Mouse (Mus musculus) neural tube, embryonic 15.5 days (tissue): ENCODE measurements at regions not wholly inside any gene's neighbourhood (a gene's known extent, or its start where the extent isn't known, plus 50 kb on each side); places are given as distances from the start of the nearest gene placed in this dataset.

ENCODE experiments used
- ATAC-seq: fragments of 200-750 bp; cut with Nextera tagmentation; 2 replicates; pipeline ENCODE4 v1.8.0; 2017; ENCODE audit warnings: mild to moderate bottlenecking, moderate TSS enrichment, moderate library complexity; ENCODE audit not compliant: low FRiP score
- H3K27ac ChIP-seq: fragments of 300-500 bp; sonication (generic); replicated peaks from 2 replicates; pipeline ENCODE4 v1.5.1; 2015; ENCODE audit warnings: mild to moderate bottlenecking, inconsistent platforms
- H3K27me3 ChIP-seq: fragments of 300-500 bp; sonication (generic); replicated peaks from 2 replicates; pipeline ENCODE4 v1.6.1; 2015; ENCODE audit warnings: inconsistent platforms
- H3K36me3 ChIP-seq: fragments of 300-500 bp; sonication (generic); 2 replicates; pipeline ENCODE4 v1.6.1; 2015; ENCODE audit warnings: inconsistent platforms
- H3K4me1 ChIP-seq: fragments of 300-500 bp; sonication (generic); 2 replicates; pipeline ENCODE4 v1.6.1; 2015; ENCODE audit warnings: inconsistent platforms
- H3K4me2 ChIP-seq: fragments of 300-500 bp; sonication (generic); 2 replicates; pipeline ENCODE4 v1.6.1; 2015; ENCODE audit warnings: inconsistent platforms, mild to moderate bottlenecking, moderate library complexity
- H3K4me3 ChIP-seq: fragments of 300-500 bp; sonication (generic); replicated peaks from 2 replicates; pipeline ENCODE4 v1.5.1; 2015; ENCODE audit warnings: mild to moderate bottlenecking, inconsistent platforms
- H3K9ac ChIP-seq: fragments of 300-500 bp; sonication (generic); replicated peaks from 2 replicates; pipeline ENCODE4 v1.6.1; 2015; ENCODE audit warnings: mild to moderate bottlenecking, inconsistent platforms
- H3K9me3 ChIP-seq: fragments of 300-500 bp; sonication (generic); replicated peaks from 2 replicates; pipeline ENCODE4 v1.6.1; 2016; ENCODE audit warnings: inconsistent platforms
- WGBS: fragments of 180-500 bp; shearing (Covaris S2); methylation state at CpG from one replicate; pipeline ENCODE4 v1.1.7; 2015; ENCODE audit warnings: mixed read lengths; 5-methylcytosine and 5-hydroxymethylcytosine counted together

- Histone ChIP-seq H3K9ac (no peak overlapping the region), H3K4me2 (no peak overlapping the region), H3K36me3 (no peaks in the 10 kb centered on the region), H3K4me1 (no peaks in the 10 kb centered on the region), H3K27me3 (no peaks in the 10 kb centered on the region), H3K27ac (no peak overlapping the region), H3K9me3 (no peaks in the 10 kb centered on the region), H3K4me3 (no peak overlapping the region)
- 84% methylated on average over 1 of the region's 1 CpGs for WGBS
- ATAC-seq, result no peak
Observed at GRCm38 (mm10) chr12:57926886-57927285, 284.7 kb upstream of the Sstr1 start.

DNA sequence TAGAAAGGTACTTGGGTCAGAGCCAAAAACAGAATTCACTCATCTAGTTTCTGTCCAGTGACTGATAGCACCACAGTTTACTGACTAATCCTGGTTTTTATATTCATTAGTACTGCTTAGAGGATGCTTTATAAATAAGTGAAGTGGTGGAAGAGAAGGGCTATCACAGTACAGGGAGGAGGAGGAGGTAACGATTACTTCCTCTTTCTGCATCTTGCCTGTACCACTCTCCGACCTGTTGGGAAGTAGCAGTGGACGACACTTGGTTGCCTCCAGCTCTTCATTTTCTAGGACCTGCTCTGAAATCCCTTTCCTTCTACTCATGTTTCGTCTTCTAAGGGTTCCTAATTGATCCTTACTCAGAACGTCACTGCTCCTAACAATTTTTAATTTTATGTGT is 283.5 kb upstream of the Sstr1 start:
- 93% methylated on average over 5 of the region's 5 CpGs for WGBS
- no peak overlapping the region for H3K27ac ChIP-seq
- no peak overlapping the region for H3K4me2 ChIP-seq
- H3K36me3 ChIP-seq, result no peaks in the 10 kb centered on the region
- H3K4me3 ChIP-seq, result no peak overlapping the region
- H3K9ac ChIP-seq, result no peak overlapping the region
- H3K9me3 ChIP-seq, result no peaks in the 10 kb centered on the region
- H3K27me3 ChIP-seq, result no peaks in the 10 kb centered on the region
- no peak for ATAC-seq
- H3K4me1 ChIP-seq, result no peaks in the 10 kb centered on the region

GRCm38 (mm10) chr12:57931856-57932255 is 279.7 kb upstream of the Sstr1 start:
- Histone ChIP-seq H3K9ac (no peak overlapping the region), H3K27me3 (no peaks in the 10 kb centered on the region), H3K27ac (no peak overlapping the region), H3K4me3 (no peak overlapping the region), H3K9me3 (no peaks in the 10 kb centered on the region), H3K4me1 (no peaks in the 10 kb centered on the region), H3K36me3 (no peaks in the 10 kb centered on the region), H3K4me2 (no peak overlapping the region)
- ATAC-seq, result no peak

GRCm38 (mm10) chr12:57949886-57950285 is 261.7 kb upstream of the Sstr1 start:
- Histone ChIP-seq H3K4me1 (no peaks in the 10 kb centered on the region), H3K4me3 (no peak overlapping the region), H3K27ac (no peak overlapping the region), H3K9ac (no peak overlapping the region), H3K36me3 (no peaks in the 10 kb centered on the region), H3K27me3 (no peaks in the 10 kb centered on the region), H3K4me2 (no peak overlapping the region), H3K9me3 (no peaks in the 10 kb centered on the region)
- 63% methylated on average over 5 of the region's 5 CpGs for WGBS
- ATAC-seq, result no peak

- H3K9ac ChIP-seq, result no peak overlapping the region
- H3K4me3 ChIP-seq, result no peak overlapping the region
- 97% methylated on average over 2 of the region's 2 CpGs for WGBS
- H3K9me3 ChIP-seq, result no peaks in the 10 kb centered on the region
- no peaks in the 10 kb centered on the region for H3K27me3 ChIP-seq
- H3K36me3 ChIP-seq, result no peaks in the 10 kb centered on the region
- no peak for ATAC-seq
- no peaks in the 10 kb centered on the region for H3K4me1 ChIP-seq
- H3K27ac ChIP-seq, result no peak overlapping the region
- no peak overlapping the region for H3K4me2 ChIP-seq
Observed at GRCm38 (mm10) chr12:57958527-57958926, 253.0 kb upstream of the Sstr1 start.

DNA sequence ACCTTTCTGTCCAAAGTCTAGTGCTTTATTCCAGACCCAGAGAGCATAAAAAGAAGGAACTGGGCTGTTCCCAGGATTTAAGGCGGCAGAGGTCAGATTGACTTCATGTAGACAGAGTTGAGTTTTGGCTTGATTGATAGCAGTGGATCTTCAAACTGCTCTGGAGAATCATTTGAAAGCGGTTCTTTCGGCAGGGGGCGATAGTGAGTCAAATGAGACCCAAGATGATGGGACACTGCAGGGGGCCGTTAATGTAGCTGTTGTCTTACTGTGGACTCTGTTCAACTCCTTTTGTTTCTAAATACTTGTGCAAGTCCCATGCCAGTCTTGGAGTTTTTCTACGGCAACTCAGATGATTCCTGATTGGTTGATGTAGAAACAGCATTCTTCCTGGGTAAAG is 251.4 kb upstream of the Sstr1 start:
- H3K9ac ChIP-seq, result no peak overlapping the region
- no peak for ATAC-seq
- no peak overlapping the region for H3K4me2 ChIP-seq
- 84% methylated on average over 6 of the region's 6 CpGs for WGBS
- H3K36me3 ChIP-seq, result no peaks in the 10 kb centered on the region
- no peaks in the 10 kb centered on the region for H3K9me3 ChIP-seq
- no peaks in the 10 kb centered on the region for H3K27me3 ChIP-seq
- no peak overlapping the region for H3K4me3 ChIP-seq
- H3K27ac ChIP-seq, result no peak overlapping the region
- H3K4me1 ChIP-seq, result no peaks in the 10 kb centered on the region

- no peak overlapping the region for H3K9ac ChIP-seq
- H3K27ac ChIP-seq, result no peak overlapping the region
- ATAC-seq, result no peak
- H3K4me2 ChIP-seq, result no peak overlapping the region
- 88% methylated on average over 3 of the region's 3 CpGs for WGBS
- no peak overlapping the region for H3K4me3 ChIP-seq
- H3K36me3 ChIP-seq, result no peaks in the 10 kb centered on the region
- H3K4me1 ChIP-seq, result no peaks in the 10 kb centered on the region
- H3K9me3 ChIP-seq, result no peaks in the 10 kb centered on the region
- H3K27me3 ChIP-seq, result no peaks in the 10 kb centered on the region
Observed at GRCm38 (mm10) chr12:57969168-57969567, 242.4 kb upstream of the Sstr1 start.

DNA sequence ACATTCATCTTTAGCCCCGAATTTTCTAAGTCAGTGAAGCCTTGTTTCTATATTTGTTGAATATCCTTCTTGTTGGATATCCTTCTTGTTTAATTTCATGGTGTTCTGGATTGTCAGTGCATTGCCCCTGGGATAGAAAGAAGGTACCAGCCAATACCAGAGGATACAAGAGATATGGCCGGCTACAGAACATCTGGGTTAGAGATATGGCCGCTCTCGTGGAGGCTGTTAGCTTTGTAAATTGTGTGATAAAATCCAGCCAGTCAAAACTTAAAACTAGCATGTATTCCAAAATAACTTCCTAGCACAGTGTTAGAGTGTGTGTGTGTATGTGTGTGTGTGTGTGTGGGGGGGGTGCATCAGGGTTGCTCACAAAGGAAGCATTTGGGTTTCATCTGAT is 241.4 kb upstream of the Sstr1 start:
- H3K4me2 ChIP-seq, result no peak overlapping the region
- H3K27me3 ChIP-seq, result no peaks in the 10 kb centered on the region
- no peak for ATAC-seq
- H3K9me3 ChIP-seq, result no peaks in the 10 kb centered on the region
- WGBS, result 89% methylated on average over 4 of the region's 4 CpGs
- no peaks in the 10 kb centered on the region for H3K36me3 ChIP-seq
- no peak overlapping the region for H3K9ac ChIP-seq
- H3K27ac ChIP-seq, result no peak overlapping the region
- no peaks in the 10 kb centered on the region for H3K4me1 ChIP-seq
- H3K4me3 ChIP-seq, result no peak overlapping the region

- ATAC-seq, result no peak
- no peaks in the 10 kb centered on the region for H3K9me3 ChIP-seq
- H3K4me3 ChIP-seq, result no peak overlapping the region
- no peaks in the 10 kb centered on the region for H3K4me1 ChIP-seq
- H3K27ac ChIP-seq, result no peak overlapping the region
- no peaks in the 10 kb centered on the region for H3K36me3 ChIP-seq
- no peak overlapping the region for H3K4me2 ChIP-seq
- 85% methylated on average over 2 of the region's 2 CpGs for WGBS
- H3K27me3 ChIP-seq, result no peaks in the 10 kb centered on the region
- no peak overlapping the region for H3K9ac ChIP-seq
Observed at GRCm38 (mm10) chr12:57972484-57972883, 239.1 kb upstream of the Sstr1 start.
